Mouse (Mus musculus): ENCODE measurements around the gene Mybpc2. TPM values are rescaled to one million over a fixed set of nuclear protein-coding genes. Genes with fewer than 3 reads are reported as not detected.

Gene Mybpc2
- total and polyA plus RNA-seq, 2 experiments from 2014 or later = 0.29 to 0.33 TPM

DNA sequence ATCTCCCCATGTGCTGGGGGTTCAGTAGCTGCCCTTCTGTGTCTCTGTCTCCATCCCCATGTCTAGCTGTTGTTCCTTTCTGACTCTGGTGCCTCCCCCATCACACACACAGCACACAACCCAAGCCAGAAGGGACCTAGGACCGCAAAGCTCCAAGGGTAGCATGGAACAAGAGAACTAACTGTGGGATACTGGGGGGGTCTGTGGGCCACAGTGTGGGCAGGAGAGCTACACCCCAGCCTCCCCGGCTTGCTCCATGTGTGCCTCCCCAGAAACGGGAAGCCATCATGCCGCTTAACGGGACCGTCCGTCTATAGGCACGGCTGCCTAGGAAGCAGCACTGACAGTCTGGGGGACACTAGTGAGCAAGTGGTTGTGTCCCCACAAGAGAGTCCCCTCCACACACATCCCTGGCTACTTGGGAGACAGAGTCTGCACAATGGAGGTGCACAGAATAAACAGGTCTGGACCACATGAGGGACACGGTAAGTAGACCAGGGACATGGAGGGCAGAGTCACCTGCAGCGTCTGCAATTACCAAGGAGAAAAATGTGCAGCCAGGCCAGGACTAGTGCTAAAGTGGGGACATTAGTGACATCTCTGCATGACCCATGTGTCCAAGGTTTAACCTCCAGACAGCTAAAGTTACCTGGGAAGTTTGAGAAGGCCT, 60.8 kb downstream of the Mybpc2 start:
- no peak for DNase-seq

DNA sequence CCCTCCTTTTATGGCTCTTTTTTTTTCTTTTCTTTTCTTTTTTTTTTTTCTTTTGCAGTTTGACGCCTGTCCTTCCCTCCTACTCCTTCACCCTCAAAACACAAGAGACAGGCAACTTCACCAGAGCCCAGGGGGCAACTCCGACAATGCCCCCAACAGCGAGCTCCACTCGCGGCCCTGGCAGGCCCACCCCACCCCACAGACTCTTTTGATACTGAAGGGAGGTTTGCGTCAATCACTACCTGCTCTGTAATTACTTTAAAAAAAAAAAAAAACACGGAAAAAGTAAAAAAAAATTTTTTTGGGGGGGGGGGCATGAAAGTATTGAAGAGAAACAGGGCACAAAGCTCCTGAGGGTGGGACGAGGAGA, 61.4 kb downstream of the Mybpc2 start:
- no peak overlapping the region for H3K4me3 ChIP-seq (ENCODE audit: low read depth, low read length)
- no peak for TF ChIP-seq CTCF (IDR thresholded peaks at IDR 0.05; ENCODE audit: low read depth)
- no peak overlapping the region for H3K4me2 ChIP-seq (ENCODE audit: low read depth)
- no peak for DNase-seq
- no peaks in the 10 kb centered on the region for H3K27me3 ChIP-seq (ENCODE audit: insufficient read depth, low read length)
- peaks cover 15% of the 10 kb centered on the region for H3K4me1 ChIP-seq (ENCODE audit: insufficient read depth)
- no peak for ATAC-seq
- H3K27ac ChIP-seq (ENCODE audit: low read depth, low read length) = no peak overlapping the region
- peaks cover 49% of the 10 kb centered on the region for H3K36me3 ChIP-seq (ENCODE audit: insufficient read depth)
- WGBS = 54% methylated on average over 8 of the region's 8 CpGs
- no peak overlapping the region for H3K9ac ChIP-seq
- no peaks in the 10 kb centered on the region for H3K9me3 ChIP-seq (ENCODE audit: low read length)

More for the DNA sequence above, 60.8 kb downstream of the Mybpc2 start:
- no peak for ATAC-seq
- Histone ChIP-seq H3K9ac (no peak overlapping the region), H3K27me3 (ENCODE audit: insufficient read depth, low read length) (no peaks in the 10 kb centered on the region), H3K9me3 (ENCODE audit: low read length) (no peaks in the 10 kb centered on the region), H3K36me3 (ENCODE audit: insufficient read depth) (peaks cover 44% of the 10 kb centered on the region), H3K4me2 (ENCODE audit: low read depth) (no peak overlapping the region), H3K4me3 (ENCODE audit: low read depth, low read length) (no peak overlapping the region), H3K4me1 (ENCODE audit: insufficient read depth) (peaks cover 18% of the 10 kb centered on the region), H3K27ac (ENCODE audit: low read depth, low read length) (peak overlapping the region; percentile 85)
- TF ChIP-seq CTCF (IDR thresholded peaks at IDR 0.05; ENCODE audit: low read depth) = no peak
- WGBS = 69% methylated on average over 10 of the region's 10 CpGs

DNA sequence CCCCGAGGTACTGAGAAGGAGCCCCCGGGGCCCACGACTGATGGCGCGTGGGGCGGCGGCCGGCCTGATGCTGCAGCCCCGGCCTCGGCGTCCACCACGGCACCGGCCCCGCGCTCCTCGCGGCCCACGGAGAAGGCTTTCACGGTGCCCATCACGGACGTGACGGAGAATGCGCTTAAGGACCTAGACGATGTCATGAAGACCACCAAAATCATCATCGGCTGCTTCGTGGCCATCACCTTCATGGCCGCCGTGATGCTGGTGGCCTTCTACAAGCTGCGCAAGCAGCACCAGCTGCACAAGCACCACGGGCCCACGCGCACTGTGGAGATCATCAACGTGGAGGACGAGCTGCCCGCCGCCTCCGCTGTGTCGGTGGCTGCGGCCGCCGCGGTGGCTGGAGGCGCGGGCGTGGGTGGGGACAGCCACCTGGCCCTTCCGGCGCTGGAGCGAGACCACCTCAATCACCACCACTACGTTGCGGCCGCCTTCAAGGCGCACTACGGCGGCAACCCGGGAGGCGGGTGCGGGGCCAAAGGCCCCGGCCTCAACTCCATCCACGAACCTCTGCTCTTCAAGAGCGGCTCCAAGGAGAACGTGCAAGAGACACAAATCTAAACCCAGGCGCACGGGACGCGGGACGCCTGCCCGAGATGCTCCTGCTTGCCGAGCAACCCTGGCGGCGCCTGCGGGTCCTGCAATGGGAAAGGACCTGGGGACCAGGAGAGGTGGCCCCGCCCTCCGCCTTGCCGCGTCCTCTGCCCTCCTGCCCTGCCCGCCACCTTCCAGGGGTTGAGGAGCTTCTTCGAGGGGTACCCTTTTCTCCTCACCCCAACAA, 62.0 kb downstream of the Mybpc2 start:
- Histone ChIP-seq H3K27ac (ENCODE audit: low read depth, low read length) (no peak overlapping the region; the same call in 1 of the 2 replicates), H3K4me1 (ENCODE audit: insufficient read depth) (peaks cover 15% of the 10 kb centered on the region), H3K9me3 (ENCODE audit: low read length) (no peaks in the 10 kb centered on the region), H3K9ac (no peak overlapping the region), H3K4me2 (ENCODE audit: low read depth) (no peak overlapping the region), H3K4me3 (ENCODE audit: low read depth, low read length) (no peak overlapping the region), H3K27me3 (ENCODE audit: insufficient read depth, low read length) (no peaks in the 10 kb centered on the region), H3K36me3 (ENCODE audit: insufficient read depth) (peaks cover 55% of the 10 kb centered on the region)
- 42% methylated on average over 77 of the region's 77 CpGs for WGBS
- peak; percentile 21; the same call in 1 of the 2 replicates for TF ChIP-seq CTCF (IDR thresholded peaks at IDR 0.05; ENCODE audit: low read depth)
- ATAC-seq (no peak), DNase-seq (no peak)

DNA sequence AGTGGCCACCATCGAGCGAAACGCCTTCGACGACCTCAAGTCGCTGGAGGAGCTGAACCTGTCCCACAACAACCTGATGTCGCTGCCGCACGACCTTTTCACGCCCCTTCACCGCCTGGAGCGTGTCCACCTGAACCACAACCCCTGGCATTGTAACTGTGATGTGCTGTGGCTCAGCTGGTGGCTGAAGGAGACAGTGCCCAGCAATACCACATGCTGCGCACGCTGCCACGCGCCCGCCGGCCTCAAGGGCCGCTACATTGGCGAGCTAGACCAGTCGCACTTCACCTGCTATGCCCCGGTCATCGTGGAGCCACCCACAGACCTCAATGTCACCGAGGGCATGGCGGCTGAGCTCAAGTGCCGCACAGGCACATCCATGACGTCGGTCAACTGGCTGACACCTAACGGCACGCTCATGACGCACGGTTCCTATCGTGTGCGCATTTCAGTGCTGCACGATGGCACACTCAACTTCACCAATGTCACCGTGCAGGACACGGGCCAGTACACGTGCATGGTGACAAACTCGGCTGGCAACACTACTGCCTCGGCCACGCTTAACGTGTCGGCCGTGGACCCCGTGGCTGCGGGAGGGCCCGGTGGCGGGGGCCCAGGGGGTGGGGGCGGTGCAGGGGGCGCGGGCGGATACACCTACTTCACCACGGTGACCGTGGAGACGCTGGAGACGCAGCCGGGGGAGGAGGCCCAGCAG, 62.8 kb downstream of the Mybpc2 start:
- TF ChIP-seq CTCF (IDR thresholded peaks at IDR 0.05; ENCODE audit: low read depth) = no peak
- no peak overlapping the region for H3K4me3 ChIP-seq (ENCODE audit: low read depth, low read length)
- no peaks in the 10 kb centered on the region for H3K27me3 ChIP-seq (ENCODE audit: insufficient read depth, low read length)
- no peak overlapping the region for H3K27ac ChIP-seq (ENCODE audit: low read depth, low read length)
- H3K4me1 ChIP-seq (ENCODE audit: insufficient read depth) = peaks cover 15% of the 10 kb centered on the region
- no peak for ATAC-seq
- H3K4me2 ChIP-seq (ENCODE audit: low read depth) = no peak overlapping the region
- H3K9me3 ChIP-seq (ENCODE audit: low read length) = no peaks in the 10 kb centered on the region
- no peak overlapping the region for H3K9ac ChIP-seq
- H3K36me3 ChIP-seq (ENCODE audit: insufficient read depth) = peaks cover 62% of the 10 kb centered on the region
- WGBS = 82% methylated on average over 57 of the region's 57 CpGs
- DNase-seq = no peak

DNA sequence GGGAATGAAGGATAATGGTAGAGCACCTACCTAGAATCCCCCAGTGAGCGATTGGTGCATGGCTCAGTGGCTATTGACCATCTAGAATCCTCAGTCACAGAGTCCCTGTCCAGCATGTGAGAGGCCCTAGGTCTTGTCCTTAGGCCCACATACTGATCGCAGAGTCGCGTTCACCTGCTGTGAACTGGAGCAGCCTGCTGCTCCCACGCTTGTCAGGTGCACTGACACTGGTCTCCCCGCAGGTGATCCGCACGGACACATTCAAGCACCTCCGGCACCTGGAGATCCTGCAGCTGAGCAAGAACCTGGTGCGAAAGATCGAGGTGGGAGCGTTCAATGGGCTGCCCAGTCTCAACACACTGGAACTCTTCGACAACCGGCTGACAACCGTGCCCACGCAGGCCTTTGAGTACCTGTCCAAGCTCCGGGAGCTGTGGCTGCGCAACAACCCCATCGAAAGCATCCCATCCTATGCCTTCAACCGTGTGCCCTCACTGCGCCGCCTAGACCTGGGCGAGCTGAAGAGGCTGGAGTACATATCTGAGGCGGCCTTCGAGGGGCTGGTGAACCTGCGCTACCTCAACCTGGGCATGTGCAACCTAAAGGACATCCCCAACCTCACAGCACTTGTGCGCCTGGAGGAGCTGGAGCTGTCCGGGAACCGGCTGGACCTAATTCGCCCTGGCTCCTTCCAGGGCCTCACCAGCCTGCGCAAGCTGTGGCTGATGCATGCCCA, 63.5 kb downstream of the Mybpc2 start:
- no peak overlapping the region for H3K27ac ChIP-seq (ENCODE audit: low read depth, low read length)

DNA sequence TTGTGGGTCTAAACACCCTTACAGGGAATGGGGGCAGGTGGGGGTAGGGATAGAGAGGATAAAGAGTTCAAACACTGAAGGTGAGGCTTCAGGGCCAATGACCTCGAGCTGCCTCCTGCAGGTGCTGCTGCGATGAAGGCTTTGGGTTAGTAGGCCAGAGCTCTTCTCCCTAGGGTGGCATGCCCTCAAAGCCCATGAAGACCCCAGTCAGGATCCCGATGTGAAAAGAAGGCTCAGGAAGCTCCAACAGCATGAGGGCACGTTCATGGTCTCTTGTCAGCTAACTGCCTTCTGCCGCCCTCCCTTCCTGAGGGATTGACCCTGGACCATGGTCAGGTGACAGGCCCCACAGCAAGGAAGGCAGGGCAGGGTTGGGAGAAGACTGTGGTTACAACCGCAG, 64.4 kb downstream of the Mybpc2 start:
- peaks cover 62% of the 10 kb centered on the region for H3K36me3 ChIP-seq (ENCODE audit: insufficient read depth)
- H3K27ac ChIP-seq (ENCODE audit: low read depth, low read length) = no peak overlapping the region
- H3K4me2 ChIP-seq (ENCODE audit: low read depth) = no peak overlapping the region
- H3K27me3 ChIP-seq (ENCODE audit: insufficient read depth, low read length) = no peaks in the 10 kb centered on the region
- H3K4me1 ChIP-seq (ENCODE audit: insufficient read depth) = peaks cover 15% of the 10 kb centered on the region
- H3K4me3 ChIP-seq (ENCODE audit: low read depth, low read length) = no peak overlapping the region
- H3K9ac ChIP-seq = no peak overlapping the region
- WGBS = 83% methylated on average over 6 of the region's 6 CpGs
- H3K9me3 ChIP-seq (ENCODE audit: low read length) = no peaks in the 10 kb centered on the region
- TF ChIP-seq CTCF (IDR thresholded peaks at IDR 0.05; ENCODE audit: low read depth) = no peak
- DNase-seq (no peak), ATAC-seq (no peak)

More for the DNA sequence above, 63.5 kb downstream of the Mybpc2 start:
- no peak overlapping the region for H3K9ac ChIP-seq
- DNase-seq (no peak), ATAC-seq (no peak)
- peaks cover 62% of the 10 kb centered on the region for H3K36me3 ChIP-seq (ENCODE audit: insufficient read depth)
- H3K9me3 ChIP-seq (ENCODE audit: low read length) = no peaks in the 10 kb centered on the region
- H3K27me3 ChIP-seq (ENCODE audit: insufficient read depth, low read length) = no peaks in the 10 kb centered on the region
- H3K4me2 ChIP-seq (ENCODE audit: low read depth) = no peak overlapping the region
- H3K4me1 ChIP-seq (ENCODE audit: insufficient read depth) = peaks cover 15% of the 10 kb centered on the region
- TF ChIP-seq CTCF (IDR thresholded peaks at IDR 0.05; ENCODE audit: low read depth) = no peak
- 88% methylated on average over 31 of the region's 31 CpGs for WGBS
- no peak overlapping the region for H3K4me3 ChIP-seq (ENCODE audit: low read depth, low read length)

All from forebrain, postnatal 0 days (tissue).